21 mouse cellular contexts compared by ENCODE assay signal in the genomic region with DNA sequence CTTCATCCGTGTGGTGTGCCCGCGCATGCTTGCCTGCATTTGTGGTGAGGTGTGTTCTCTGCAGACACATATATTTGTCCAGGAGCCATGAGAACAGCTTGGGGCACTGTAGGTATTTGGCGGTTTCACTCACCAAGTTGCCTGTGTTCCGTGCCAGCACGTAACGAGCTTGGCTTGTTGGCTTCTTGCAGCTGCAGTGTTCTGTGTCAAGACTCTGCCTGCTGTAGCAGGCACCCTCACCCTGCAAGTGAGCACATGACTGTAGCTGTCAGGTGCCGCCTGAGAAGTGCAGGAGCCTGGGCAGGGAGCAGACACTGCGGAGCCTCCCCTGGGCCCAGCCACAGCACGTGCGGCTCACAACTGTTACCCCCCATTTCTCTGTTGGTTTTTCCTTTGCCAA. TPM values are rescaled to one million over a fixed set of nuclear protein-coding genes. Genes with fewer than 3 reads are reported as not detected.
A peak's percentile ranks its signal among the peaks of the same experiment; 100 is the strongest.
DNase-seq lines count a peak whose midpoint lies in the region; ATAC-seq and TF ChIP-seq lines count a peak whose summit lies in the region.
"Had no signal": no experiment of that assay in that cellular context is flagged by ENCODE, and none has a peak within 500 bp of the region (broad histone marks: within the 10 kb centered on the region; RNA-seq: fewer than 3 reads in every experiment).

No protein-coding gene starts in this region.

- H3K9me3 ChIP-seq in neural tube, embryonic 13.5 days: no peaks in the 10 kb centered on the region
- H3K9me3 ChIP-seq: midbrain, embryonic 12.5 days had no signal

- no peak overlapping the region for H3K4me2 ChIP-seq in neural tube, embryonic 13.5 days
- H3K4me2 ChIP-seq: midbrain, embryonic 12.5 days had no signal

- 83% methylated on average over 11 of the region's 11 CpGs for WGBS in neural tube, embryonic 13.5 days
- 87% methylated on average over 11 of the region's 11 CpGs for WGBS in thymus, adult 2 months

- intact Hi-C loops in heart, postnatal 14 days (cut with DNase I): no loop called here

- no peak for TF ChIP-seq CTCF in thymus, adult 2 months (IDR thresholded peaks at IDR 0.05; ENCODE audit: borderline replicate concordance, control insufficient read depth, extremely low read depth, insufficient read depth, low read length, poor library complexity)

- H3K27ac ChIP-seq in neural tube, embryonic 13.5 days (replicated peaks): no peak overlapping the region
- no peak overlapping the region for H3K27ac ChIP-seq in thymus, adult 2 months (ENCODE audit: control insufficient read depth, insufficient read depth, low read length)
- H3K27ac ChIP-seq: heart, adult 2 months; midbrain, embryonic 12.5 days had no signal

- peaks cover 66% of the 10 kb centered on the region for H3K36me3 ChIP-seq in neural tube, embryonic 13.5 days
- H3K36me3 ChIP-seq in thymus, adult 2 months (ENCODE audit: control insufficient read depth, insufficient read depth, low read length): no peaks in the 10 kb centered on the region

- H3K9ac ChIP-seq in neural tube, embryonic 13.5 days: no peak overlapping the region
- H3K9ac ChIP-seq: midbrain, embryonic 12.5 days had no signal

- no peak for TF ChIP-seq POLR2A in thymus, adult 2 months (IDR thresholded peaks at IDR 0.05; ENCODE audit: control insufficient read depth, extremely low read depth, insufficient read depth, low read length, poor library complexity)

- 0 out of 2 replicates have a peak, but pooled peaks have one; percentile 55 for ATAC-seq in neural tube, embryonic 13.5 days (ENCODE audit: low read depth)

- peaks cover 16% of the 10 kb centered on the region for H3K4me1 ChIP-seq in neural tube, embryonic 13.5 days (replicated peaks)
- H3K4me1 ChIP-seq in thymus, adult 2 months (replicated peaks; ENCODE audit: control insufficient read depth, insufficient read depth, low read length): no peaks in the 10 kb centered on the region
- H3K4me1 ChIP-seq: midbrain, embryonic 12.5 days had no signal

- no peaks in the 10 kb centered on the region for H3K27me3 ChIP-seq in neural tube, embryonic 13.5 days
- H3K27me3 ChIP-seq in thymus, adult 2 months (ENCODE audit: control insufficient read depth, insufficient read depth, low read length): no peaks in the 10 kb centered on the region
- H3K27me3 ChIP-seq: midbrain, embryonic 12.5 days had no signal

- peak; percentile 93 for DNase-seq in heart, adult 11 months
- DNase-seq in heart, postnatal 14 days: no peak
- DNase-seq in neural tube, embryonic 10.5 days (ENCODE audit: extremely low spot score, low spot score): no peak
- DNase-seq in cerebellum, postnatal 10 days: peak; percentile 94 to 95
- DNase-seq in kidney, adult 11 months: no peak
- DNase-seq in thymus, adult 2 months: no peak
- DNase-seq: adrenal gland, postnatal 10 days; embryo, embryonic 11 days; heart, adult 2 months; liver; lung, adult 18-20 months; lung, postnatal 4 days; right cerebral cortex, postnatal 25 days; thymus, postnatal 36 days had no signal

- H3K4me3 ChIP-seq in neural tube, embryonic 13.5 days: no peak overlapping the region
- no peak overlapping the region for H3K4me3 ChIP-seq in thymus, adult 2 months (ENCODE audit: control insufficient read depth, insufficient read depth, low read length)
- H3K4me3 ChIP-seq: heart, adult 2 months; midbrain, embryonic 12.5 days had no signal

RNA-seq across cellular contexts. Expression of a gene that starts 14.7 kb away (rescaled TPM):
- total RNA-seq in heart, postnatal 14 days (2021): 10 to 100 TPM; 38.5 to 42.8 TPM
- 20.4 and 20.6 TPM in 2 replicates for polyA plus RNA-seq in neural tube, embryonic 13.5 days (2015; fragmentation: Nextera tagmentation; extraction: Ambion mirVana)
- polyA plus RNA-seq in thymus, adult 2 months (2012; rRNA removed): 1.4 and 6.6 TPM in 2 replicates

RNA-seq across cellular contexts. Expression of a gene that starts 51.6 kb away (rescaled TPM):
- not detected for total RNA-seq in heart, postnatal 14 days (2021)
- polyA plus RNA-seq in neural tube, embryonic 13.5 days (2015; fragmentation: Nextera tagmentation; extraction: Ambion mirVana): 0.24 TPM in 1 of 2 replicates, not detected in the other
- not detected in 2 replicates for polyA plus RNA-seq in thymus, adult 2 months (2012; rRNA removed)
- total RNA-seq: adrenal gland, postnatal 10 days; gastrocnemius, adult 18-20 months; heart, adult 2 months; heart, postnatal 25 days had no signal
- polyA plus RNA-seq: intestine, embryonic 14.5 days; kidney, embryonic 16.5 days; midbrain, embryonic 12.5 days; neural tube, embryonic 11.5 days had no signal

Comparison
In these comparisons a context has a peak if more than half of its experiments do, and no peak if none do; other contexts are left out.
1. DNase-seq: peak in heart, adult 11 months (single experiment) and cerebellum, postnatal 10 days (2 of 2); none in heart, postnatal 14 days (0 of 2), neural tube, embryonic 10.5 days (single experiment), kidney, adult 11 months (single experiment) and thymus, adult 2 months (single experiment).